Mouse (Mus musculus): ENCODE measurements around the gene Stat5b. TPM values are rescaled to one million over a fixed set of nuclear protein-coding genes. Genes with fewer than 3 reads are reported as not detected.

The Stat5b gene
- polyA plus RNA-seq, 1 experiment from 2014 or later, result 46.0 TPM

DNA sequence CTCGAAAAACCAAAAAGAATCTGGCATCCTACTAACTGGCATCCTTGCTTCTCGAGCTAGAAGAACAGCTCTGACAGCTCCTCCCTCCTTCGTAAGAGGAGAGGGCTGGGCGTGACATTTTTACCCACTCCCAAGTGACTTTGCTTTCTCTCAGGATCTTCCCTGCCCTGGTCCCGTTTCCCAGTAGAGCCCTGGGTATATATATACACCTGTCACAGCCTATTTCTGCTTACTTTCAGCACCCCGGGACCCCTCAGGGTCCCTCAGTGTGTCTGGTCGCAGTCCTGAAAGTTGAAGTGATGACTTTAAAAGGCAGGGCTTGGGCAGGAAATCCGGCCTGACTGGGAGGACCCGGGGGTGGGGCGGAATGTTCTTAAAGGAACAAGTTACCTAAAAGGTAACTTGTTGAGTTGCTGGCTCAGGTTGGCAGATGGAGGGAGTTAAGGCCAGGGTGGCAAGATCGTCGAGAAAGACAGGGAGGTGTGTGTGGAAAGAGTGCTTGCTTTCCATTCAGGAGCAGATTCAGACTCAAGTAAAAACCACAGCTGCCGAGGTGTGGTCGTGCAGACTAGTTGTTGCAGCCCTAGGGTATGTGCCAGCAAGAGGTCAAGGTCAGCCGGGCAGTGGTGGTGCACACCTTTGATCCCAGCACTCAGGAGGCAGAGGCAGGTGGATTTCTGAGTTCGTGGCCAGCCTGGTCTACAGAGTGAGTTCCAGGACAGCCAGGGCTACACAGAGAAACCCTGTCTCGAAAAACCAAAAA is 79.7 kb downstream of the Stat5b start, which contains the start of gene Ghdc:
Ghdc (minus strand) TSS at position 312 of the 763 bp plus-strand sequence.
- Histone ChIP-seq H3K27me3 (replicated peaks; ENCODE audit: control insufficient read depth, insufficient read depth, low read length) (no peaks in the 10 kb centered on the region), H3K36me3 (ENCODE audit: control insufficient read depth, insufficient read depth, low read length) (no peaks in the 10 kb centered on the region), H3K4me1 (replicated peaks; ENCODE audit: control insufficient read depth, insufficient read depth, low read length) (peaks cover 4% of the 10 kb centered on the region), H3K4me3 (ENCODE audit: low read depth, low read length) (peak within 1 kb of the TSS; percentile 63), H3K9me3 (ENCODE audit: control insufficient read depth, low read length) (no peaks in the 10 kb centered on the region), H3K4me2 (peak within 1 kb of the TSS; percentile 66), H3K27ac (ENCODE audit: low read depth, low read length) (no peak within 1 kb of the TSS), H3K9ac (ENCODE audit: low read depth, low read length) (peak within 1 kb of the TSS; percentile 52)
- DNase-seq (ENCODE audit: low spot score) (peak; percentile 83), ATAC-seq (replicated peaks; ENCODE audit: low FRiP score) (peak; percentile 68)
- WGBS, result 11% methylated on average over 17 of the region's 17 CpGs

DNA sequence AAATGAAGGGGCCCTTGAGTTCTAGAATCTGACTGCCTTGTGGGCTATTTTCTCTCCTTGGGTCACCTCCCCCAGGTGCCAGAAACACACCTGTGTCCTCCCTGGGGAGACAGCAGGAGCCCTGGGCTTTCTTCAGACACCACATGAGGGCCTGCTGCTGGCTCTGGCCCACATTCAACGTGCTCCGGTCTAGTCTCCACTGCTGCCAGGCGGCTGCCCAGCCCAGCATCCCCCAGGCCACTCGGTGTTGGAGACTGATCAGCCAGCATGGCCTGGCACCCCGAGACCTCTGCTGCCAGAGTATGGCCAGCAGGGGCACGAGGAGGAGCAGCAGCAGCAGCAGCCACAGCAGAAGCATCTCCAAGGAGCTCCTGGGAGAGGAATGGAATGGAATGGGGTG is 80.5 kb downstream of the Stat5b start:
- Histone ChIP-seq H3K9ac (ENCODE audit: low read depth, low read length) (no peak overlapping the region; the same call in 1 of the 2 replicates), H3K4me3 (ENCODE audit: low read depth, low read length) (peak overlapping the region; percentile 63), H3K36me3 (ENCODE audit: control insufficient read depth, insufficient read depth, low read length) (no peaks in the 10 kb centered on the region), H3K27me3 (replicated peaks; ENCODE audit: control insufficient read depth, insufficient read depth, low read length) (no peaks in the 10 kb centered on the region), H3K27ac (ENCODE audit: low read depth, low read length) (no peak overlapping the region), H3K9me3 (ENCODE audit: control insufficient read depth, low read length) (no peaks in the 10 kb centered on the region), H3K4me2 (peak overlapping the region; percentile 66), H3K4me1 (replicated peaks; ENCODE audit: control insufficient read depth, insufficient read depth, low read length) (peaks cover 4% of the 10 kb centered on the region)
- DNase-seq (ENCODE audit: low spot score) (no peak), ATAC-seq (replicated peaks; ENCODE audit: low FRiP score) (no peak; the same call in 1 of the 2 replicates)
- 56% methylated on average over 6 of the region's 6 CpGs for WGBS

DNA sequence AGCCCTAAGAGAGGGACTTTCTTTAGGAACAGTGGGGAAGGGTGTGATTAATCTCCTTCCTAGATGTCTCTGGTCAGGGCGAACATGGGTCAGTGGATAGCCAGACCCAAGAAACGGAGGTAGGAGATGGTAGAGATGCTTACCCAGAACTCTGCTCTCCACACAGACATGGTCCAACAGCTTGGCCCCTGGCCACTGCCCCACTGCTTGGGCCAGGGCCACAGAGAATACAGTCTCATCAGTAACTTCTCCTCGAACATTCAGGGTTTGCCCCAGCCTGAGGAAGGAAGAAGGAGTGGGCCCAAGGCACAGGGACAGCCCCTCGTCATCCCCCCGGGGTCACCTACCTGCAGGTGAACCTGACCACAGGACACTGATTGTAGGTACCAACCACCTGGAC is 82.7 kb downstream of the Stat5b start:
- DNase-seq (ENCODE audit: low spot score) (no peak), ATAC-seq (replicated peaks; ENCODE audit: low FRiP score) (no peak)
- Histone ChIP-seq H3K36me3 (ENCODE audit: control insufficient read depth, insufficient read depth, low read length) (no peaks in the 10 kb centered on the region), H3K4me3 (ENCODE audit: low read depth, low read length) (no peak overlapping the region), H3K27ac (ENCODE audit: low read depth, low read length) (no peak overlapping the region), H3K27me3 (replicated peaks; ENCODE audit: control insufficient read depth, insufficient read depth, low read length) (peaks cover 3% of the 10 kb centered on the region; the same call in 1 of the 2 replicates), H3K9me3 (ENCODE audit: control insufficient read depth, low read length) (no peaks in the 10 kb centered on the region), H3K9ac (ENCODE audit: low read depth, low read length) (no peak overlapping the region), H3K4me2 (no peak overlapping the region), H3K4me1 (replicated peaks; ENCODE audit: control insufficient read depth, insufficient read depth, low read length) (peaks cover 4% of the 10 kb centered on the region)
- 82% methylated on average over 5 of the region's 5 CpGs for WGBS

DNA sequence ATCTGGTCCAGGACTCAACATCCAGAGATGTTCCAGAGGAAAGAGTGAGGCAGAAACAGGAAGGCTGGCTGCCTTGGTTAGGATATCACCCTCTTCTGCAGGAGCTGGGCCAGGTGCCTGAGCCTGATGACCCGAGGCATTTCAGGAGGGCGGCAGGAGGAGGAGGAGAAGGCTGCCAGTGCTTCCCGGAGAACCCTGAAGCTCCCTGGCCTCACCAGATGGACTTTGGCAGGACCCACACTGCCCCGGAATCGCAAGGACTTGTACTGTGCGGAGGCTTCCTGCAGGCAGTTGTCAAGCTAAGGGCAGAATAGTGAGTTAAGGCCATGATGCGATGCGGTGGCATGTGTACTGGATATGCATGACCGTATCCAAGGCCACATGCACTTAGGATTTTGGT is 83.8 kb downstream of the Stat5b start:
- H3K4me2 ChIP-seq, result no peak overlapping the region
- no peak for ATAC-seq (replicated peaks; ENCODE audit: low FRiP score)

DNA sequence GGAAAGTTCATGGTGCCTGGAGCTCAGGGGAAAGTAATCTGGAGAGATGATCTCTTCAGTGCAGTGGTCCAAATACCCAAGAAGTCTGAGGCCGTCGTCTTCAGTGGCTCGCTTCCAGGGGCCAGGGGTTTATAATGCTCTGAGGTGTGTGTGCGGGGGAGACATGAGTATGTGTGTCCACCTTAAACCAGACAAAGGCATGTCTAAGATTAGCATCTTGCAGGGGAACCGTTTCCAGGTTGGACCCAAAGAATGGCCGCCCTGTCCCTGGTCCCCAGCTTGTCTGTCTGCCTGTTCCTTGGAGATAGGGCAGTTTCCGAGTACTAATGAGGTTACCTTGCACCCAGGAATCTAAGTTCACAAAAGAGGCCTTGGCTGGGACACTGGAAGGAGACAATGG is 87.7 kb downstream of the Stat5b start, which contains the start of gene Hcrt:
Hcrt (minus strand) TSS at position 101 of the 400 bp plus-strand sequence.
- DNase-seq (ENCODE audit: low spot score), result no peak
- Histone ChIP-seq H3K4me2 (peak within 1 kb of the TSS; percentile 76), H3K4me3 (ENCODE audit: low read depth, low read length) (peak within 1 kb of the TSS; percentile 53), H3K36me3 (ENCODE audit: control insufficient read depth, insufficient read depth, low read length) (no peaks in the 10 kb centered on the region), H3K4me1 (replicated peaks; ENCODE audit: control insufficient read depth, insufficient read depth, low read length) (peaks cover 10% of the 10 kb centered on the region), H3K9me3 (ENCODE audit: control insufficient read depth, low read length) (no peaks in the 10 kb centered on the region), H3K27me3 (replicated peaks; ENCODE audit: control insufficient read depth, insufficient read depth, low read length) (peaks cover 33% of the 10 kb centered on the region), H3K9ac (ENCODE audit: low read depth, low read length) (peak within 1 kb of the TSS; percentile 23; the same call in 1 of the 2 replicates), H3K27ac (ENCODE audit: low read depth, low read length) (no peak within 1 kb of the TSS)
- ATAC-seq (replicated peaks; ENCODE audit: low FRiP score), result no peak
- WGBS, result 69% methylated on average over 7 of the region's 7 CpGs

More for the DNA sequence above, 83.8 kb downstream of the Stat5b start:
- Histone ChIP-seq H3K9me3 (ENCODE audit: control insufficient read depth, low read length) (no peaks in the 10 kb centered on the region), H3K4me1 (replicated peaks; ENCODE audit: control insufficient read depth, insufficient read depth, low read length) (peaks cover 4% of the 10 kb centered on the region), H3K27ac (ENCODE audit: low read depth, low read length) (no peak overlapping the region), H3K27me3 (replicated peaks; ENCODE audit: control insufficient read depth, insufficient read depth, low read length) (peaks cover 10% of the 10 kb centered on the region; the same call in 1 of the 2 replicates), H3K9ac (ENCODE audit: low read depth, low read length) (no peak overlapping the region), H3K4me3 (ENCODE audit: low read depth, low read length) (no peak overlapping the region), H3K36me3 (ENCODE audit: control insufficient read depth, insufficient read depth, low read length) (no peaks in the 10 kb centered on the region)
- WGBS, result 75% methylated on average over 9 of the region's 9 CpGs
- no peak for DNase-seq (ENCODE audit: low spot score)

DNA sequence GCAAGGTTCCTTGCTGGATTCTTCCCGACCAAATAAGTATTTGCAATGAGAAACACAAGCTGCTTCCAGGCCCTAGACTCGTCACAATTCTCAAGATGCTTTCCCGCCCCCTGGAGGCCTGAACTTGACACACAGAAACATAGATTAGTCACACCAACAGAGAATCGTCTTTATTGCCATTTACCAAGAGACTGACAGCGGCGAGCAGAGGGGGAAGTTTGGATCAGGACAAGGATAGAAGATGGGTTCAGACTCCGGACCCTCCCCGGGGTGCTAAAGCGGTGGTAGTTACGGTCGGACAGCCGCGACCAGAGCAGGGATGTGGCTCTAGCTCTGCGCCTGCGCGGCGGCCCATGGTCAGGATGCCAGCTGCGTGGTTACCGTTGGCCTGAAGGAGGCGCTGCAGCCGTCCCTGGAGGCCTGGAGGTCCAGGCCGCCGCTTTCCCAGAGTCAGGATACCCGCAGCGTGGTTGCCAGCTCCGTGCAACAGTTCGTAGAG is 88.9 kb downstream of the Stat5b start:
- Histone ChIP-seq H3K4me2 (peak overlapping the region; percentile 76), H3K9me3 (ENCODE audit: control insufficient read depth, low read length) (no peaks in the 10 kb centered on the region), H3K27me3 (replicated peaks; ENCODE audit: control insufficient read depth, insufficient read depth, low read length) (peaks cover 45% of the 10 kb centered on the region), H3K27ac (ENCODE audit: low read depth, low read length) (no peak overlapping the region), H3K9ac (ENCODE audit: low read depth, low read length) (peak overlapping the region; percentile 23; the same call in 1 of the 2 replicates), H3K4me1 (replicated peaks; ENCODE audit: control insufficient read depth, insufficient read depth, low read length) (peaks cover 10% of the 10 kb centered on the region), H3K36me3 (ENCODE audit: control insufficient read depth, insufficient read depth, low read length) (no peaks in the 10 kb centered on the region), H3K4me3 (ENCODE audit: low read depth, low read length) (peak overlapping the region; percentile 53)
- peak; percentile 90 for DNase-seq (ENCODE audit: low spot score)
- WGBS, result under 1% methylated on average over 27 of the region's 27 CpGs
- peak; percentile 64; the same call in 1 of the 2 replicates for ATAC-seq (replicated peaks; ENCODE audit: low FRiP score)

DNA sequence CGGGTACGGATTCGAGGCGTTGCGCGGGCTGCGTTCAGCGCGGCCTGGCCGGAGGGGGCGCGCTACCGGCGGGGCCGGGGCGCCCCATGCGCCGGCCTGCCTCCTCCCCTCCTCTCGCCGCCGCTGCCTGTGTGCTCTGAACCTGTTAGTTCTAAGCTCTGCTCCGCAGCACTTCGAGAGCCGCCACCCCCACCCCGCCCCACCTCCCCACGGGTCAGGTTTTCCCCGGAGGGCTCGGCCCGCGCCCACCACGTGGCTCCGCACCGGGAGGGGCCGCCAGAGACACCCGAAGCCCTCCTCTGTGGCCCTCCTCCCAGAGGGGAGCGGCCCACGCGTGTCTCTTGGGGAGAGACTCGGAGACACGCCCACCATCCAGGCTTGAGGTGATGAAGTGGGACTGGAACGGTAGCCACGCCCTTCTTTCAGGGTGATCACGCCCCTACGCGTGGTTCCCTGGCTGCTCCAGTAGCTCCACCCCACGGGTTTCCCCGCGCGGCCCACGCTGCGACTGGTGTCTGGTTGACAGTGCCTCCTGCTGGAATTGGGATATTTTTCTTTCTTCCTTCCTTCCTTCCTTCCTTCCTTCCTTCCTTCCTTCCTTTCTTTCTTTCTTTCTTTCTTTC is 90.8 kb downstream of the Stat5b start, which contains the start of gene Kcnh4:
Kcnh4 (minus strand) TSS at position 332 of the 623 bp plus-strand sequence.
- peak within 1 kb of the TSS; percentile 79 for H3K4me2 ChIP-seq
- no peak within 1 kb of the TSS for H3K9ac ChIP-seq (ENCODE audit: low read depth, low read length)
- no peaks in the 10 kb centered on the region for H3K9me3 ChIP-seq (ENCODE audit: control insufficient read depth, low read length)
- no peaks in the 10 kb centered on the region for H3K36me3 ChIP-seq (ENCODE audit: control insufficient read depth, insufficient read depth, low read length)
- DNase-seq (ENCODE audit: low spot score), result no peak
- ATAC-seq (replicated peaks; ENCODE audit: low FRiP score), result no peak
- no peak within 1 kb of the TSS for H3K27ac ChIP-seq (ENCODE audit: low read depth, low read length)
- peaks cover 10% of the 10 kb centered on the region for H3K4me1 ChIP-seq (replicated peaks; ENCODE audit: control insufficient read depth, insufficient read depth, low read length)
- peaks cover 58% of the 10 kb centered on the region for H3K27me3 ChIP-seq (replicated peaks; ENCODE audit: control insufficient read depth, insufficient read depth, low read length)
- peak within 1 kb of the TSS; percentile 44 for H3K4me3 ChIP-seq (ENCODE audit: low read depth, low read length)
- WGBS, result 2% methylated on average over 48 of the region's 51 CpGs

DNA sequence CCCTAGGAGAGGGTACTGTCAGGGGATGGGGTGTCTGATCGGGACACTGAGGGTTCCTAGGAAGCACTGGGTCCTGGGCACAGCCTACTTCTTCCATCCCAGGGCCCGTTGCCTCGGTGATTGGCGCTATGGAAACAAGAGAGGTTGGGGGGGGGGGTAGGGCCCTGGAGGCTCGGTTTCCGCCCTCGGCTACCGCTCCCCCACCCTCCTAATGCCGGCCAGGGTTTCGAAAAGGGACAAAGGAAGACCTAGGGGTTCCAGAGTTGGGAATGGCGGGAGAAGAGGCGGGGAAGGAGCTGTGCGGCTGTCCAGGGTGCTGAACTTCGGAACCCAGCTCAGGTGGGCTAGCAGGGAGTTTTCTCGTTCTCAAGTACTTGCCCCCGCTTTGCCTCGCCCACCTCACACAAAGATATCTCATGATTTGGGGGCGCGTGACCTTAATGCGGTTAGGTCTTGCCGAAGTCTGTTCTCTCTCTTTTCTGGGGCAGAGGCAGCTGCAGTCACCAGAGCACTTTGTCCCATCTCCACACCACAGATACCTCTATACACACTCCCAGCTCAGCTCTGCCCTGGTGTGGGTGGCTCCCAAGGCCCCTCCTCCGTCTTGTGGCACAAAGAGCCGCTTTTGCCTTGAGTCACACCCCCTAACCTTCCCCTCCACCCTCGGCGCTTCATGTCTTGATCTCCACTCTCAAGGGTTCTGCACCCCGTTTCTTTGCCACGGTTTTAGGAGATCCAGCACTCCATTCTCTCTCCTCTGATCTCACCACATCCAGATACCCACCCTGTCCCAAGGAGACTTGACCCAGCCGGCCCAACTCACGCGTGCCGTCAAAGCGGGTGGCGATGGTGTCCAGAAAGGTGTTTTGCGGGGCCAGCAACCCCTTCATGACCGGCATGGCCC is 91.6 kb downstream of the Stat5b start:
- ATAC-seq (replicated peaks; ENCODE audit: low FRiP score), result 0 out of 2 replicates have a peak, but pooled peaks have one; percentile 33

More for the DNA sequence above, 91.6 kb downstream of the Stat5b start:
- WGBS, result 2% methylated on average over 35 of the region's 35 CpGs
- H3K9ac ChIP-seq (ENCODE audit: low read depth, low read length), result no peak overlapping the region
- no peaks in the 10 kb centered on the region for H3K36me3 ChIP-seq (ENCODE audit: control insufficient read depth, insufficient read depth, low read length)
- H3K27me3 ChIP-seq (replicated peaks; ENCODE audit: control insufficient read depth, insufficient read depth, low read length), result peaks cover 66% of the 10 kb centered on the region
- DNase-seq (ENCODE audit: low spot score), result peak; percentile 75
- peak overlapping the region; percentile 44 for H3K4me3 ChIP-seq (ENCODE audit: low read depth, low read length)
- peaks cover 10% of the 10 kb centered on the region for H3K4me1 ChIP-seq (replicated peaks; ENCODE audit: control insufficient read depth, insufficient read depth, low read length)
- peak overlapping the region; percentile 79 for H3K4me2 ChIP-seq
- no peak overlapping the region for H3K27ac ChIP-seq (ENCODE audit: low read depth, low read length)
- no peaks in the 10 kb centered on the region for H3K9me3 ChIP-seq (ENCODE audit: control insufficient read depth, low read length)

All from liver, embryonic 11.5 days (tissue).